8 mouse cellular contexts compared by ENCODE assay signal in the genomic region with DNA sequence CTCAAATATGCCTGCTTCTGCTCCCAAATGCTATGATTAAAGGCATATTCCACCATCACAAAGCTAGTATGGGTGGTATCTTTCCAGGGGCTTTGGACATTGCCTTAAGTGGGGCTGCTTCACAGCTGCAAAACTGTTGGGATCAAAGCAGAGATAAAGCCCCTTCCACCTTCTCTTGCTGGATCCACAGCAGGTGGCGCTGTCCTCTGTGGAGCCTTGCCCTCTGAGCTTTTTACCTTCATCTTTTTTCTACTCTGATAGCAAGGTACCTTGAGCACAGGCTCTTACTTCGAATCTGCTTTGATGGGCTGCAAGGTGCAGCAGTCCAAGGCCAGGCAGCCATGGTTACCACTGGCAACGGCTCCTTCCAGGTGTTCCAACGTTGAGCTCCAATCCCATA. TPM values are rescaled to one million over a fixed set of nuclear protein-coding genes. Genes with fewer than 3 reads are reported as not detected.
A peak's percentile ranks its signal among the peaks of the same experiment; 100 is the strongest.
DNase-seq lines count a peak whose midpoint lies in the region; ATAC-seq and TF ChIP-seq lines count a peak whose summit lies in the region.

No protein-coding gene starts in this region.

- DNase-seq in frontal cortex, postnatal 10 days (ENCODE audit: low spot score in 2 of 2) = no peak
- peak; percentile 25 for DNase-seq in neural tube, embryonic 11.5 days (ENCODE audit: low spot score)
- no peak for DNase-seq in neural tube, embryonic 10.5 days (ENCODE audit: extremely low spot score, low spot score)
- DNase-seq in c-Kit-negative CD71-positive TER-119-positive erythroid progenitor cells, embryonic 14.5 days (ENCODE audit: low read depth, low spot score) = peak; percentile 33
- DNase-seq in liver, postnatal 0 days = peak; percentile 69
- DNase-seq in gastrocnemius, adult 18-20 months (ENCODE audit: low spot score) = no peak
- DNase-seq in heart, adult 11 months = no peak

- peak; percentile 87 for TF ChIP-seq CTCF in liver, postnatal 0 days (IDR thresholded peaks at IDR 0.05; ENCODE audit: low read depth)

- ATAC-seq in frontal cortex, adult (ENCODE audit: low TSS enrichment) = peak; percentile 69
- ATAC-seq in neural tube, embryonic 11.5 days (ENCODE audit: insufficient read depth, low FRiP score, low TSS enrichment) = no peak
- no peak for ATAC-seq in liver, postnatal 0 days

- no peak for TF ChIP-seq EP300 in liver, postnatal 0 days (IDR thresholded peaks at IDR 0.05; ENCODE audit: low read depth)

- H3K4me1 ChIP-seq in neural tube, embryonic 11.5 days (ENCODE audit: control insufficient read depth, insufficient read depth, low read length) = no peaks in the 10 kb centered on the region
- peaks cover 6% of the 10 kb centered on the region for H3K4me1 ChIP-seq in liver, postnatal 0 days (ENCODE audit: insufficient read depth)

- no peak overlapping the region for H3K4me3 ChIP-seq in neural tube, embryonic 11.5 days (ENCODE audit: low read depth, low read length)
- H3K4me3 ChIP-seq in liver, postnatal 0 days (ENCODE audit: low read depth, low read length) = no peak overlapping the region

- H3K4me2 ChIP-seq in neural tube, embryonic 11.5 days (ENCODE audit: low read depth) = no peak overlapping the region
- peak overlapping the region; percentile 51; the same call in 1 of the 2 replicates for H3K4me2 ChIP-seq in liver, postnatal 0 days (ENCODE audit: low read depth, low read length)

- whole genome bisulfite sequencing in neural tube, embryonic 11.5 days = 41% methylated on average over 4 of the region's 4 CpGs
- WGBS in liver, postnatal 0 days (ENCODE audit: insufficient replicate concordance) = 37% methylated on average over 4 of the region's 4 CpGs

- H3K9ac ChIP-seq in neural tube, embryonic 11.5 days (ENCODE audit: low read length) = no peak overlapping the region
- H3K9ac ChIP-seq in liver, postnatal 0 days (replicated peaks) = no peak overlapping the region

- no peak overlapping the region for H3K27ac ChIP-seq in neural tube, embryonic 11.5 days (ENCODE audit: low read depth, low read length)
- peak overlapping the region; percentile 69; the same call in 1 of the 2 replicates for H3K27ac ChIP-seq in liver, postnatal 0 days (ENCODE audit: low read depth)

- no peaks in the 10 kb centered on the region for H3K36me3 ChIP-seq in neural tube, embryonic 11.5 days (ENCODE audit: control insufficient read depth, insufficient read depth, low read length)
- H3K36me3 ChIP-seq in liver, postnatal 0 days (replicated peaks; ENCODE audit: insufficient read depth, low read length) = no peaks in the 10 kb centered on the region

- H3K27me3 ChIP-seq in neural tube, embryonic 11.5 days (ENCODE audit: control insufficient read depth, insufficient read depth, low read length) = no peaks in the 10 kb centered on the region
- H3K27me3 ChIP-seq in liver, postnatal 0 days (ENCODE audit: insufficient read depth, low read length) = no peaks in the 10 kb centered on the region

- no peaks in the 10 kb centered on the region for H3K9me3 ChIP-seq in neural tube, embryonic 11.5 days (ENCODE audit: control insufficient read depth, low read length)
- no peaks in the 10 kb centered on the region for H3K9me3 ChIP-seq in liver, postnatal 0 days (ENCODE audit: low read length)

RNA-seq across cellular contexts. Expression of gene Ahctf1, which starts 49.9 kb away (rescaled TPM):
- polyA plus RNA-seq in neural tube, embryonic 11.5 days (2014; fragmentation: Nextera tagmentation; extraction: Ambion mirVana) = 35.8 and 39.5 TPM in 2 replicates
- 8.1 and 9.2 TPM in 2 replicates for polyA plus RNA-seq in liver, postnatal 0 days (2015; fragmentation: Nextera tagmentation; extraction: Ambion mirVana)
- total RNA-seq in gastrocnemius, adult 18-20 months (2021) = 10 to 100 TPM; 15.0 to 17.5 TPM

RNA-seq across cellular contexts. Expression of gene Gm10518, which starts 50.2 kb away (rescaled TPM):
- 0.28 TPM in 1 of 2 replicates, not detected in the other for polyA plus RNA-seq in neural tube, embryonic 11.5 days (2014; fragmentation: Nextera tagmentation; extraction: Ambion mirVana)
- polyA plus RNA-seq in liver, postnatal 0 days (2015; fragmentation: Nextera tagmentation; extraction: Ambion mirVana) = 0.09 TPM in 1 of 2 replicates, not detected in the other
- not detected for total RNA-seq in gastrocnemius, adult 18-20 months (2021)

Comparison
In these comparisons a context has a peak if more than half of its experiments do, and no peak if none do; other contexts are left out.
1. DNase-seq: peak in neural tube, embryonic 11.5 days (single experiment), c-Kit-negative CD71-positive TER-119-positive erythroid progenitor cells, embryonic 14.5 days (single experiment) and liver, postnatal 0 days (single experiment); none in frontal cortex, postnatal 10 days (0 of 2), neural tube, embryonic 10.5 days (single experiment), gastrocnemius, adult 18-20 months (single experiment) and heart, adult 11 months (single experiment).